Mouse (Mus musculus): ENCODE measurements at regions not wholly inside any gene's neighbourhood (a gene's known extent, or its start where the extent isn't known, plus 50 kb on each side); places are given as distances from the start of the nearest gene placed in this dataset.

- no peak overlapping the region for H3K27ac ChIP-seq (ENCODE audit: insufficient read depth, low read length)
- no peaks in the 10 kb centered on the region for H3K4me1 ChIP-seq (ENCODE audit: control insufficient read depth, insufficient read depth, low read length)
- TF ChIP-seq POLR2A (IDR thresholded peaks at IDR 0.05; ENCODE audit: extremely low read depth, insufficient read depth, low read length): no peak
- no peak for TF ChIP-seq CTCF (IDR thresholded peaks at IDR 0.05; ENCODE audit: extremely low read depth, insufficient read depth, low read length)
- H3K4me3 ChIP-seq (ENCODE audit: insufficient read depth, low read length): no peak overlapping the region
These were observed 205.7 kb upstream of the Gas1 start for GRCm38 (mm10) chr13:60382855-60383254.

- TF ChIP-seq CTCF (IDR thresholded peaks at IDR 0.05; ENCODE audit: extremely low read depth, insufficient read depth, low read length): no peak
- no peak for TF ChIP-seq POLR2A (IDR thresholded peaks at IDR 0.05; ENCODE audit: extremely low read depth, insufficient read depth, low read length)
- no peak overlapping the region for H3K27ac ChIP-seq (ENCODE audit: insufficient read depth, low read length)
- no peaks in the 10 kb centered on the region for H3K4me1 ChIP-seq (ENCODE audit: control insufficient read depth, insufficient read depth, low read length)
- no peak overlapping the region for H3K4me3 ChIP-seq (ENCODE audit: insufficient read depth, low read length)
These were observed 202.9 kb upstream of the Dapk1 start for GRCm38 (mm10) chr13:60398836-60399235.

- no peak overlapping the region for H3K27ac ChIP-seq (ENCODE audit: insufficient read depth, low read length)
- TF ChIP-seq POLR2A (IDR thresholded peaks at IDR 0.05; ENCODE audit: extremely low read depth, insufficient read depth, low read length) (no peak), CTCF (IDR thresholded peaks at IDR 0.05; ENCODE audit: extremely low read depth, insufficient read depth, low read length) (no peak)
- no peak overlapping the region for H3K4me3 ChIP-seq (ENCODE audit: insufficient read depth, low read length)
- no peaks in the 10 kb centered on the region for H3K4me1 ChIP-seq (ENCODE audit: control insufficient read depth, insufficient read depth, low read length)
These were observed 200.8 kb upstream of the Dapk1 start for GRCm38 (mm10) chr13:60400764-60401487.

- no peaks in the 10 kb centered on the region for H3K4me1 ChIP-seq (ENCODE audit: control insufficient read depth, insufficient read depth, low read length)
- TF ChIP-seq CTCF (IDR thresholded peaks at IDR 0.05; ENCODE audit: extremely low read depth, insufficient read depth, low read length) (no peak), POLR2A (IDR thresholded peaks at IDR 0.05; ENCODE audit: extremely low read depth, insufficient read depth, low read length) (no peak)
- no peak overlapping the region for H3K4me3 ChIP-seq (ENCODE audit: insufficient read depth, low read length)
- H3K27ac ChIP-seq (ENCODE audit: insufficient read depth, low read length): no peak overlapping the region
These were observed 198.3 kb upstream of the Dapk1 start for GRCm38 (mm10) chr13:60403471-60403870.

DNA sequence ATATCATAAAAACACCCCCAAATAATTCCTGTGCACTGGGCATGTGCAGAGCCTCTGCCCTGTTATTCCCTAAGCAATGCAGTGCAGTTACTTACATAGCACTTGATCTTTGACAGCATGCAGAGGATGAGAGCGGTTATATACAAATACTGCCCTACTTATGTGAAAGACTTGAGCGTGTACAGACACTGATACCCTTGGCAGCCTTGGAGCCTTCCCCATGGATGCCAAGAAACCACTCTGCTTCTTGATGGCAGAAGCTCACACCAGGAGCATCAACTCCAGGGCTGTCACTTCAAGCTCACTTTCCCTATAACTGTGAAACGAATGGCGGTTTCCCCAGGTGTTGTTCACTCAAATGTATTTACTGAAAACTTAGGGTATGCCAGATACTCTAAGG lies 194.4 kb upstream of the Dapk1 start:
- Histone ChIP-seq H3K4me1 (ENCODE audit: control insufficient read depth, insufficient read depth, low read length) (no peaks in the 10 kb centered on the region), H3K4me3 (ENCODE audit: insufficient read depth, low read length) (no peak overlapping the region), H3K27ac (ENCODE audit: insufficient read depth, low read length) (no peak overlapping the region)
- TF ChIP-seq POLR2A (IDR thresholded peaks at IDR 0.05; ENCODE audit: extremely low read depth, insufficient read depth, low read length): no peak
- TF ChIP-seq CTCF (IDR thresholded peaks at IDR 0.05; ENCODE audit: extremely low read depth, insufficient read depth, low read length): no peak

DNA sequence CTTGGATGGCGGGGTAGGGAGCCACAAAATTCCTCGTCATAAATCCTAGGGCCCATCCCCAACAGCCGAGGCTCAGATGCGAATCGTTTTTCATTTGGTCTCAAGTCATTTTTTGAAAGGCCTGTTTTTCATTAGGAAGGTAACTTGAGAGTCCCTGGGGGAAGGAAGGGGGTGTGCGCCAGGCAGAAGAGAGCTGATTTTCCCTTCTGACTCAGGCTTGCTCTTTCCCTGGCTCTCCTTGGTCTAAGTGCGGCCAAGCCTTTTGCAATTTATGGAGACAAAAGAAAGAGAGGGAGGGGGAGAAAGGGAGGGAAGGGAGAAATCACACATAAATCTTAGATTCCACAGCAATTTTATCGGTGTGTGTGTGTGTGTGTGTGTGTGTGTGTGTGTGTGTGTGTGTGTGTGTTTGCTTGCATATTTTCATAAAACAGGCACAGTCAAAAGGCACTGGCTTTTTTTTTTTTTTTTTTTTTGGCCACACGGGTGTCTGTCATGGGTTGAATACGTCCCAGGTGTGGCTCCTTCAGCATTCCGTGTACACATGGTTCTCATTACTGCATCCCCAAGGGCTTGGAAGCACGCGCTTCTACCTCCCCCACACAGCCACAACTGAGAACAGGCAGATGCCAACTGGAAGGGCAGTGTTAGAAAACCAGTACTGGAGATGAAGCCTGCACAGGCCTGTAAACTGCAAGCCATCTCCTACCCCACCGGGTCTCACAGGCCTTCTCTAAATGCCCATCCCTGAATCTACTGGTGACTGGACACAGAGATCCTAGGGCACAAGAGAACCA lies 191.8 kb upstream of the Dapk1 start:
- H3K4me3 ChIP-seq (ENCODE audit: insufficient read depth, low read length): no peak overlapping the region
- TF ChIP-seq CTCF (IDR thresholded peaks at IDR 0.05; ENCODE audit: extremely low read depth, insufficient read depth, low read length): no peak
- TF ChIP-seq POLR2A (IDR thresholded peaks at IDR 0.05; ENCODE audit: extremely low read depth, insufficient read depth, low read length): no peak
- no peak overlapping the region for H3K27ac ChIP-seq (ENCODE audit: insufficient read depth, low read length)
- H3K4me1 ChIP-seq (ENCODE audit: control insufficient read depth, insufficient read depth, low read length): no peaks in the 10 kb centered on the region

DNA sequence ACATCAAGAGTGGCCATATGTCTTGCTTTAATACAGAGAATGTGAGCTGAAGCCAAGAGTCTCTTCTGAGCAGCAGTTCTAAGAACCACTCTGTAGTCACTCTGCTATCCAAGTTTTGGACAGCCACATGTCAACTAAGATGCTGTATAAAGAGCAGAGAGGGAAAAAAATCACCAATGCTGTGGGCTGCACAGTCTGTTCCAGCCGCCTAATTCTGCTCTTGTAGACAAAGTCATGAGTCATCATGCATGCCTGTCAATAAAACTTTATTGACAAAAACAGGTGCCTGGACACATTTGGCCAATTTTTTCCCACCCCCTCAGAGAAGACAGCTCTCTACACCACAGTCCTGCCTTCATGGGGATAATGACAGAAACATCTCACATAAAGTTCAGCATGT lies 185.7 kb upstream of the Dapk1 start:
- no peak overlapping the region for H3K27ac ChIP-seq (ENCODE audit: insufficient read depth, low read length)
- no peak overlapping the region for H3K4me3 ChIP-seq (ENCODE audit: insufficient read depth, low read length)
- TF ChIP-seq CTCF (IDR thresholded peaks at IDR 0.05; ENCODE audit: extremely low read depth, insufficient read depth, low read length) (no peak), POLR2A (IDR thresholded peaks at IDR 0.05; ENCODE audit: extremely low read depth, insufficient read depth, low read length) (no peak)
- H3K4me1 ChIP-seq (ENCODE audit: control insufficient read depth, insufficient read depth, low read length): no peaks in the 10 kb centered on the region

- Histone ChIP-seq H3K4me3 (ENCODE audit: insufficient read depth, low read length) (no peak overlapping the region), H3K27ac (ENCODE audit: insufficient read depth, low read length) (no peak overlapping the region), H3K4me1 (ENCODE audit: control insufficient read depth, insufficient read depth, low read length) (no peaks in the 10 kb centered on the region)
- TF ChIP-seq POLR2A (IDR thresholded peaks at IDR 0.05; ENCODE audit: extremely low read depth, insufficient read depth, low read length): no peak
- TF ChIP-seq CTCF (IDR thresholded peaks at IDR 0.05; ENCODE audit: extremely low read depth, insufficient read depth, low read length): no peak
These were observed 184.7 kb upstream of the Dapk1 start for GRCm38 (mm10) chr13:60417015-60417414.

DNA sequence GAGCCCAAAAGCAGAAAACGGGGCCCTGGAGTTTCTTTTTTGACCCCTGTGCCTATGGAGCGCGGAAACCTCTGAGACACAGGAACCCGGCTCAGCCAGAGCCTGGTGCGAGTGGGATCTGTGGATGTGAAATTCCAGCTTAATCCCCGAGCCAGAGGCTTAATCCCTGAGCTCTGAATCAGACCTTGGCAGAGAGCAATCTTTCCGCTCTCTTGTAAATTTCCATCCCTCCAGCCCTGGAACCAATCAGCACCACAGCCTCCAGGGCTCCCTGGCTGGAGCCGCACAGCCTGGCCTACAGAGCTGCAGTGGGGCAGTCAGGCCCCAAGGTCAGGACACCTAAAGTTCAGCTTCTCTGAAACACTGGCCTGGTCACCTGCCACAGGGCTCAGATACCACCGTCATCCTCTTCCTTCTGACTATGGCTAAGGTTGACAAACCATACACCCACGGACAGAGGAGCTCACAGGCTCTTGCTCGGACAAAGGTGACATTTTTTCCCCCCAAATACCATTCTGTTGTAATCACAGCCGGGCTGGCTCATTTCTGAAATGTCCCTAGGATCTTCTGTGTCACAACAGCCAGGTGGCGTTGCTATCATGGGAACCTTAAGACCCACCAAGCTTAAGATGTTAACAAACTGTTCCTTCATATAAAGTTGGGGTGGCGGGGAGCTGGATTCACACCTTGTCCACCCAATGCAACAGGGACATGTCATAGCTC lies 184.2 kb upstream of the Dapk1 start:
- no peak overlapping the region for H3K27ac ChIP-seq (ENCODE audit: insufficient read depth, low read length)
- H3K4me1 ChIP-seq (ENCODE audit: control insufficient read depth, insufficient read depth, low read length): no peaks in the 10 kb centered on the region
- H3K4me3 ChIP-seq (ENCODE audit: insufficient read depth, low read length): no peak overlapping the region
- TF ChIP-seq CTCF (IDR thresholded peaks at IDR 0.05; ENCODE audit: extremely low read depth, insufficient read depth, low read length) (no peak), POLR2A (IDR thresholded peaks at IDR 0.05; ENCODE audit: extremely low read depth, insufficient read depth, low read length) (no peak)
